Mouse (Mus musculus) testis, adult 2 months (tissue): ENCODE data around the gene Dynlt1a.
"Not testable (repeated sequence)": the region's sequence is repeated elsewhere in the genome, so short reads cannot be mapped to it uniquely, and the experiment has no call there.

Experiments used
- CTCF ChIP-seq: fragments of 200-500 bp; IDR thresholded peaks from 2 replicates; pipeline ENCODE4 v1.5.1; 2012; ENCODE audit warnings: low read depth, mild to moderate bottlenecking, inconsistent platforms, low read length, moderate library complexity; ENCODE audit not compliant: control insufficient read depth, insufficient read depth, insufficient replicate concordance
- POLR2A ChIP-seq: fragments of 200-500 bp; IDR thresholded peaks from 2 replicates; pipeline ENCODE4 v1.6.1; 2012; ENCODE audit warnings: low read depth, mild to moderate bottlenecking, inconsistent platforms, low read length, moderate library complexity; ENCODE audit not compliant: control insufficient read depth

- TF ChIP-seq POLR2A, CTCF: not testable (repeated sequence)
Measured at GRCm38 (mm10) chr17:6328997-6329396, 11.7 kb upstream of the Dynlt1a start.
